Mouse (Mus musculus) MEL (cell line): ENCODE data around the gene Mpp2. TPM values are rescaled to one million over a fixed set of nuclear protein-coding genes. Genes with fewer than 3 reads are reported as not detected.

Source experiments
- DNase-seq: peaks from one replicate; pipeline ENCODE4 v3.0.0; 2011; ENCODE audit warnings: low read depth, low spot score
- H3K27ac ChIP-seq: 2 replicates; pipeline ENCODE4 v1.5.1; 2012; ENCODE audit warnings: low read depth, mild to moderate bottlenecking, control low read depth, low read length, moderate library complexity; ENCODE audit not compliant: control insufficient read depth
- H3K27me3 ChIP-seq, 2 experiments: fragments of 150-350 bp in 1 of 2; sonication (generic) in 1 of 2; 2 replicates each; pipeline ENCODE4 v1.6.1; 2012; ENCODE audit warnings: low read length in 2 of 2, mild to moderate bottlenecking in 2 of 2, improper control_type of control experiment in 1 of 2, moderate library complexity in 1 of 2; ENCODE audit not compliant: insufficient read depth in 2 of 2, control insufficient read depth in 1 of 2
- H3K36me3 ChIP-seq, 2 experiments: 2 replicates each; pipeline ENCODE4 v1.6.1; 2012 to 2014; ENCODE audit warnings: low read length in 2 of 2, improper control_type of control experiment in 1 of 2, inconsistent platforms in 1 of 2, mild to moderate bottlenecking in 1 of 2; ENCODE audit not compliant: insufficient read depth in 2 of 2, control insufficient read depth in 1 of 2
- H3K4me1 ChIP-seq, 2 experiments: fragments of 150-350 bp in 1 of 2; sonication (generic) in 1 of 2; 2 replicates each; pipeline ENCODE4 v1.6.1; 2012; ENCODE audit warnings: low read length in 2 of 2, improper control_type of control experiment in 1 of 2, mild to moderate bottlenecking in 1 of 2; ENCODE audit not compliant: insufficient read depth in 2 of 2, control insufficient read depth in 1 of 2
- H3K4me3 ChIP-seq, 2 experiments: fragments of 150-350 bp in 1 of 2; sonication (generic) in 1 of 2; 2 replicates each; pipeline ENCODE4 v1.5.1; 2012; ENCODE audit warnings: low read depth in 2 of 2, low read length in 2 of 2, mild to moderate bottlenecking in 2 of 2, moderate library complexity in 2 of 2, control low read depth in 1 of 2, improper control_type of control experiment in 1 of 2; ENCODE audit not compliant: control insufficient read depth in 1 of 2, insufficient read depth in 1 of 2
- H3K79me2 ChIP-seq: 2 replicates; pipeline ENCODE4 v1.6.1; 2012; ENCODE audit warnings: mild to moderate bottlenecking, low read length, moderate library complexity; ENCODE audit not compliant: control insufficient read depth, poor library complexity, insufficient read depth
- H3K9ac ChIP-seq: 2 replicates; pipeline ENCODE4 v1.6.1; 2012; ENCODE audit warnings: low read depth, mild to moderate bottlenecking, control low read depth, low read length, moderate library complexity; ENCODE audit not compliant: control insufficient read depth, poor library complexity, severe bottlenecking
- H3K9me3 ChIP-seq: fragments of 150-350 bp; sonication (generic); replicated peaks from 2 replicates; pipeline ENCODE4 v1.6.1; 2012; ENCODE audit warnings: mild to moderate bottlenecking, low read length, improper control_type of control experiment, moderate library complexity; ENCODE audit not compliant: insufficient read depth
- BHLHE40 ChIP-seq: IDR thresholded peaks from 2 replicates; pipeline ENCODE4 v1.6.1; 2012; ENCODE audit warnings: low read depth, mild to moderate bottlenecking, inconsistent platforms, low read length, improper control_type of control experiment, borderline replicate concordance
- CHD1 ChIP-seq: IDR thresholded peaks from 2 replicates; pipeline ENCODE4 v1.6.1; 2012; ENCODE audit warnings: low read depth, mild to moderate bottlenecking, inconsistent platforms, low read length, improper control_type of control experiment
- CTCF ChIP-seq, 3 experiments: IDR thresholded peaks in 2 of 3; conservative IDR thresholded peaks in 1 of 3; 2 replicates each; pipeline ENCODE4 v1.5.1; 2011 to 2012; ENCODE audit warnings: low read length in 3 of 3, low read depth in 2 of 3, mild to moderate bottlenecking in 2 of 3, improper control_type of control experiment in 1 of 3, inconsistent platforms in 1 of 3, mixed read lengths in 1 of 3, moderate library complexity in 1 of 3; ENCODE audit not compliant: control insufficient read depth in 1 of 3, insufficient read depth in 1 of 3, poor library complexity in 1 of 3, severe bottlenecking in 1 of 3
- EP300 ChIP-seq, 2 experiments: IDR thresholded peaks; 2 replicates each; pipeline ENCODE4 v1.6.1; 2011; ENCODE audit warnings: improper control_type of control experiment in 2 of 2, low read length in 2 of 2, low read depth in 1 of 2, mild to moderate bottlenecking in 1 of 2
- ETS1 ChIP-seq: IDR thresholded peaks from 2 replicates; pipeline ENCODE4 v1.6.1; 2012; ENCODE audit warnings: low read depth, mild to moderate bottlenecking, inconsistent platforms, low read length, improper control_type of control experiment, moderate library complexity
- GATA1 ChIP-seq: IDR thresholded peaks from 2 replicates; pipeline ENCODE4 v1.6.1; 2011; ENCODE audit warnings: low read depth, low read length, improper control_type of control experiment
- JUND ChIP-seq: IDR thresholded peaks from 2 replicates; pipeline ENCODE4 v1.6.1; 2011; ENCODE audit warnings: low read depth, mild to moderate bottlenecking, improper control_type of control experiment, low read length
- MAX ChIP-seq: IDR thresholded peaks from 2 replicates; pipeline ENCODE4 v1.6.1; 2011; ENCODE audit warnings: low read length, improper control_type of control experiment
- MAZ ChIP-seq: IDR thresholded peaks from 2 replicates; pipeline ENCODE4 v1.6.1; 2012; ENCODE audit warnings: low read depth, mild to moderate bottlenecking, inconsistent platforms, low read length, improper control_type of control experiment
- MYB ChIP-seq: IDR thresholded peaks from 2 replicates; pipeline ENCODE4 v1.6.1; 2011; ENCODE audit warnings: mild to moderate bottlenecking, low read depth, low read length, improper control_type of control experiment
- MYC ChIP-seq: IDR thresholded peaks from 2 replicates; pipeline ENCODE4 v1.6.1; 2011; ENCODE audit warnings: low read depth, mild to moderate bottlenecking, low read length, improper control_type of control experiment, moderate library complexity
- NRF1 ChIP-seq: IDR thresholded peaks from 2 replicates; pipeline ENCODE4 v1.6.1; 2014; ENCODE audit warnings: low read depth, mild to moderate bottlenecking, inconsistent platforms, low read length, improper control_type of control experiment, moderate library complexity; ENCODE audit not compliant: poor library complexity, insufficient read depth, severe bottlenecking
- RAD21 ChIP-seq: IDR thresholded peaks from 2 replicates; pipeline ENCODE4 v1.6.1; 2011; ENCODE audit warnings: mild to moderate bottlenecking, low read depth, low read length, improper control_type of control experiment
- SIN3A ChIP-seq: IDR thresholded peaks from 2 replicates; pipeline ENCODE4 v1.6.1; 2012; ENCODE audit warnings: low read length, improper control_type of control experiment, inconsistent platforms
- SMC3 ChIP-seq: IDR thresholded peaks from 2 replicates; pipeline ENCODE4 v1.6.1; 2011; ENCODE audit warnings: low read depth, low read length, improper control_type of control experiment
- TAL1 ChIP-seq: IDR thresholded peaks from 2 replicates; pipeline ENCODE4 v1.6.1; 2012; ENCODE audit warnings: mild to moderate bottlenecking, inconsistent platforms, low read length, moderate library complexity, mixed read lengths
- TBP ChIP-seq: IDR thresholded peaks from 2 replicates; pipeline ENCODE4 v1.8.0; 2011; ENCODE audit warnings: low read depth, low read length, improper control_type of control experiment
- ZC3H11A ChIP-seq: IDR thresholded peaks from 2 replicates; pipeline ENCODE4 v1.6.1; 2012; ENCODE audit warnings: low read depth, mild to moderate bottlenecking, inconsistent platforms, low read length, improper control_type of control experiment
- ZKSCAN1 ChIP-seq: IDR thresholded peaks from 2 replicates; pipeline ENCODE4 v1.6.1; 2012; ENCODE audit warnings: low read depth, mild to moderate bottlenecking, inconsistent platforms, low read length, improper control_type of control experiment, moderate library complexity
- ZMIZ1 ChIP-seq: IDR thresholded peaks from 2 replicates; pipeline ENCODE4 v1.6.1; 2012; ENCODE audit warnings: low read depth, mild to moderate bottlenecking, inconsistent platforms, low read length, improper control_type of control experiment, moderate library complexity
- ZNF384 ChIP-seq: IDR thresholded peaks from 2 replicates; pipeline ENCODE4 v1.6.1; 2012; ENCODE audit warnings: low read depth, mild to moderate bottlenecking, inconsistent platforms, low read length, improper control_type of control experiment
- polyA plus RNA-seq, 2 experiments: library from polyadenylated mRNA; stranded (reverse) in 1 of 2; unstranded in 1 of 2; fragments of >175 nt in 1 of 2; fragments of >200 nt in 1 of 2; gene quantifications; 2 replicates each; pipeline versions ENCODE4 v1.2.1 to v1.2.4; 2012; ENCODE audit warnings: low replicate concordance in 2 of 2, low read depth in 1 of 2; ENCODE audit not compliant: insufficient read length in 2 of 2, insufficient read depth in 1 of 2, missing spikeins in 1 of 2
- total RNA-seq: library from RNA; depleted of rRNA; stranded (reverse); fragments of 300-350 nt; gene quantifications from 2 replicates; pipeline ENCODE4 v1.2.3, GENCODE M21; 2012

Mpp2 gene
- total and polyA plus RNA-seq, 3 experiments: 2.9 to 16.3 TPM; not detected in 1

- H3K79me2 ChIP-seq: no peaks in the 10 kb centered on the region
- peaks cover 0 to 3% of the 10 kb centered on the region in 2 experiments; a peak in 1 of 4 replicates for H3K4me1 ChIP-seq
- no peak overlapping the region for H3K4me3 ChIP-seq
- TF ChIP-seq ZKSCAN1 (no peak), EP300 (IDR thresholded peaks at IDR 0.05; ENCODE audit: low read depth in 1 of 2, low read length in 2 of 2) (no peak), NRF1 (no peak), JUND (no peak), MYC (no peak), MAZ (no peak), CHD1 (no peak), MAX (no peak), CTCF (IDR thresholded peaks at IDR 0.05 in 2 of 3, conservative IDR thresholded peaks at IDR 0.05 in 1 of 3; ENCODE audit: control insufficient read depth in 1 of 3, insufficient read depth in 1 of 3, low read depth in 2 of 3, low read length in 3 of 3, poor library complexity in 1 of 3, severe bottlenecking in 1 of 3) (peak; percentile 77 to 96 (median 86)), ETS1 (no peak), SMC3 (peak; percentile 82), ZC3H11A (peak; percentile 44; the same call in 1 of the 2 replicates), RAD21 (peak; percentile 47), ZNF384 (no peak), TAL1 (no peak)
- no peak overlapping the region for H3K27ac ChIP-seq
- no peaks in the 10 kb centered on the region for H3K36me3 ChIP-seq
- H3K9me3 ChIP-seq: no peaks in the 10 kb centered on the region
- DNase-seq: peak; percentile 84
- H3K27me3 ChIP-seq: no peaks in the 10 kb centered on the region; a peak in 1 of 4 replicates
- no peak overlapping the region for H3K9ac ChIP-seq
These were observed 34.5 kb downstream of the Mpp2 start for GRCm38 (mm10) chr11:102053847-102054246.

GRCm38 (mm10) chr11:102053183-102053582, 35.1 kb downstream of the Mpp2 start:
- no peaks in the 10 kb centered on the region for H3K79me2 ChIP-seq

More at GRCm38 (mm10) chr11:102053183-102053582, 35.1 kb downstream of the Mpp2 start:
- H3K36me3 ChIP-seq: no peaks in the 10 kb centered on the region
- no peak overlapping the region for H3K27ac ChIP-seq
- no peak for DNase-seq
- H3K9ac ChIP-seq: no peak overlapping the region
- H3K4me1 ChIP-seq: peaks cover 0 to 3% of the 10 kb centered on the region in 2 experiments; a peak in 1 of 4 replicates
- TF ChIP-seq MYB: no peak
- TF ChIP-seq ZMIZ1: no peak
- TF ChIP-seq SIN3A: no peak
- TF ChIP-seq GATA1: no peak
- no peak for TF ChIP-seq ZC3H11A
- no peak for TF ChIP-seq BHLHE40
- no peak for TF ChIP-seq TBP
- no peak for TF ChIP-seq SMC3
- TF ChIP-seq MAZ: no peak
- TF ChIP-seq NRF1: no peak
- H3K9me3 ChIP-seq: no peaks in the 10 kb centered on the region
- H3K27me3 ChIP-seq: no peaks in the 10 kb centered on the region; a peak in 2 of 4 replicates
- H3K4me3 ChIP-seq: no peak overlapping the region
